Mouse (Mus musculus): ENCODE measurements around the gene Afg3l1.

DNA sequence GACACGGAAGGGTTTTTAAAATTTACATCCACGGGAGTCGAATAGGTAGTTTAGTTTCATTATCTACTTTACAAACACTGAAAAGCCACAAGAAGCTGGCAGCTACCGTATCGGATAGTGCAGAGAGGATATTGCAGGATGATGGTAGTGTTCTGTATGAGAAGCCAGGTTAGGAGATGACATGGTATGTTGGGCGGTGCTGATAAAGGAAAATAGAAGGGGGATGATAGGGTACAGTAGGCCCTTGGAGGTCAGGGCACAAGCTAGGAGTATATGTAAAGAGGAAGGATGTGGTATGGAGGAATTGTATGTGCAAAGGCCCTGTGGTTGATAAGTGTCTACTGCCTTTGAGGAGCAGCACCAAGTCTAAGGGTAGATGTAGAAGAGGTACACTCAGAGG lies 23.1 kb upstream of the Afg3l1 start:
- TF ChIP-seq POLR2A (IDR thresholded peaks at IDR 0.05; ENCODE audit: borderline replicate concordance, control insufficient read depth, low read depth, low read length): no peak
- no peak for TF ChIP-seq CTCF (IDR thresholded peaks at IDR 0.05; ENCODE audit: control insufficient read depth, insufficient read depth, low read length)

Measured in bone marrow, adult 2 months (tissue).